15 mouse cellular contexts compared by ENCODE assay signal in the genomic region with DNA sequence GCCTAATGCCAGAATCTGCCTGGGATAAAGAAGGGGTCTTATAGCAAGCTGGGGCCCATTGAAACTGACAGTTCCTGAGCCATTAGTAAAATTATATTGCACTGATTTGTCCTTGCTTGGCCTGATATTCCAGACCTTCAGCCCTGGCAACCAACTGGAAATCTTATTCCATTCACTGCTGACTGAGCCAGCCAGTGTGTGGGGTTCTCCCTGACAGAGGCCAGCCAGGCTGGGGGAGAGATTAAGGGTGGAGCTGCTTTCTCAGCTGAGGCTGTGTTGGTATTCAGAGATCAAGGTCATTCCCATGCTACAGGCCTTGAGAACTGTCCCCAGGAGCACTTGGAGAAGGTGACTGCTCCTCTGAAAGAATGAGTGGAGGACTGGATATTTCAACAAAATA.
DNase-seq lines count a peak whose midpoint lies in the region; ATAC-seq and TF ChIP-seq lines count a peak whose summit lies in the region.
"Had no signal": no experiment of that assay in that cellular context is flagged by ENCODE, and none has a peak within 500 bp of the region (broad histone marks: within the 10 kb centered on the region; RNA-seq: fewer than 3 reads in every experiment).

No protein-coding gene starts in this region.

- peak; percentile 1 for DNase-seq in adrenal gland, postnatal 10 days
- DNase-seq in adrenal gland, adult 8-10 months, result no peak
- DNase-seq in lung, embryonic 14.5 days, result peak; percentile 18
- no peak for DNase-seq in lung, postnatal 0 days (ENCODE audit: low spot score)
- DNase-seq in heart, postnatal 0 days (ENCODE audit: low spot score), result peak; percentile 6
- no peak for DNase-seq in forebrain, embryonic 11.5 days (ENCODE audit: low spot score)
- DNase-seq in liver, embryonic 11.5 days (ENCODE audit: low spot score), result no peak
- DNase-seq: cerebellum, adult 8-10 months; kidney, adult 8-10 months; lung, adult 2 months had no signal

- H3K9ac ChIP-seq in lung, embryonic 14.5 days, result no peak overlapping the region
- H3K9ac ChIP-seq in lung, postnatal 0 days (replicated peaks; ENCODE audit: low read depth), result no peak overlapping the region
- no peak overlapping the region for H3K9ac ChIP-seq in heart, postnatal 0 days (replicated peaks; ENCODE audit: low read depth, low read length)
- no peak overlapping the region for H3K9ac ChIP-seq in forebrain, embryonic 11.5 days (ENCODE audit: low read length)
- H3K9ac ChIP-seq in liver, embryonic 11.5 days (ENCODE audit: low read depth, low read length), result no peak overlapping the region
- no peak overlapping the region for H3K9ac ChIP-seq in intestine, embryonic 15.5 days
- H3K9ac ChIP-seq: forebrain, embryonic 15.5 days; hindbrain, embryonic 14.5 days; limb, embryonic 15.5 days had no signal

- no peaks in the 10 kb centered on the region for H3K36me3 ChIP-seq in lung, embryonic 14.5 days (ENCODE audit: insufficient read depth)
- no peaks in the 10 kb centered on the region for H3K36me3 ChIP-seq in lung, postnatal 0 days (ENCODE audit: insufficient read depth, low read length)
- H3K36me3 ChIP-seq in heart, postnatal 0 days (replicated peaks; ENCODE audit: control insufficient read depth, insufficient read depth, low read length), result no peaks in the 10 kb centered on the region
- H3K36me3 ChIP-seq in forebrain, embryonic 11.5 days (ENCODE audit: control insufficient read depth, insufficient read depth, low read length), result no peaks in the 10 kb centered on the region
- no peaks in the 10 kb centered on the region for H3K36me3 ChIP-seq in liver, embryonic 11.5 days (ENCODE audit: control insufficient read depth, insufficient read depth, low read length)
- H3K36me3 ChIP-seq in intestine, embryonic 15.5 days, result no peaks in the 10 kb centered on the region
- H3K36me3 ChIP-seq: forebrain, embryonic 15.5 days; limb, embryonic 15.5 days had no signal

- no peaks in the 10 kb centered on the region for H3K27me3 ChIP-seq in lung, embryonic 14.5 days (ENCODE audit: insufficient read depth, low read length)
- no peaks in the 10 kb centered on the region for H3K27me3 ChIP-seq in lung, postnatal 0 days (replicated peaks; ENCODE audit: insufficient read depth, low read length)
- no peaks in the 10 kb centered on the region for H3K27me3 ChIP-seq in heart, postnatal 0 days (ENCODE audit: control insufficient read depth, insufficient read depth, low read length)
- H3K27me3 ChIP-seq in forebrain, embryonic 11.5 days (ENCODE audit: control insufficient read depth, insufficient read depth, low read length), result no peaks in the 10 kb centered on the region
- no peaks in the 10 kb centered on the region for H3K27me3 ChIP-seq in liver, embryonic 11.5 days (replicated peaks; ENCODE audit: control insufficient read depth, insufficient read depth, low read length)
- no peaks in the 10 kb centered on the region for H3K27me3 ChIP-seq in intestine, embryonic 15.5 days (replicated peaks)
- H3K27me3 ChIP-seq: forebrain, embryonic 15.5 days; megakaryocyte, embryonic 14.5 days had no signal

- ATAC-seq in lung, embryonic 14.5 days (ENCODE audit: insufficient read depth), result no peak
- ATAC-seq in lung, postnatal 0 days, result no peak
- 0 out of 2 replicates have a peak, but pooled peaks have one; percentile 51 for ATAC-seq in heart, postnatal 0 days (ENCODE audit: insufficient read depth, low read depth)
- no peak for ATAC-seq in forebrain, embryonic 11.5 days (replicated peaks; ENCODE audit: low FRiP score)
- no peak for ATAC-seq in liver, embryonic 11.5 days (replicated peaks; ENCODE audit: low FRiP score)
- ATAC-seq in intestine, embryonic 15.5 days, result no peak
- ATAC-seq: forebrain, embryonic 15.5 days had no signal

- no peak for TF ChIP-seq EP300 in lung, postnatal 0 days (IDR thresholded peaks at IDR 0.05)
- TF ChIP-seq EP300 in heart, postnatal 0 days (IDR thresholded peaks at IDR 0.05; ENCODE audit: low read depth), result no peak

- no peaks in the 10 kb centered on the region for H3K9me3 ChIP-seq in lung, embryonic 14.5 days (ENCODE audit: low read depth, low read length)
- no peaks in the 10 kb centered on the region for H3K9me3 ChIP-seq in lung, postnatal 0 days (ENCODE audit: low read length)
- H3K9me3 ChIP-seq in heart, postnatal 0 days (replicated peaks; ENCODE audit: control insufficient read depth, low read length), result no peaks in the 10 kb centered on the region
- H3K9me3 ChIP-seq in forebrain, embryonic 11.5 days (ENCODE audit: control insufficient read depth, low read length), result no peaks in the 10 kb centered on the region
- no peaks in the 10 kb centered on the region for H3K9me3 ChIP-seq in liver, embryonic 11.5 days (ENCODE audit: control insufficient read depth, low read length)
- H3K9me3 ChIP-seq in intestine, embryonic 15.5 days, result no peaks in the 10 kb centered on the region
- H3K9me3 ChIP-seq: forebrain, embryonic 15.5 days; limb, embryonic 15.5 days; megakaryocyte, embryonic 14.5 days had no signal

- no peak overlapping the region for H3K4me3 ChIP-seq in lung, embryonic 14.5 days (ENCODE audit: low read depth, low read length)
- H3K4me3 ChIP-seq in lung, postnatal 0 days (ENCODE audit: low read depth, low read length), result no peak overlapping the region
- no peak overlapping the region for H3K4me3 ChIP-seq in heart, postnatal 0 days (ENCODE audit: low read depth, low read length)
- no peak overlapping the region for H3K4me3 ChIP-seq in forebrain, embryonic 11.5 days (ENCODE audit: low read depth, low read length)
- H3K4me3 ChIP-seq in liver, embryonic 11.5 days (ENCODE audit: low read depth, low read length), result no peak overlapping the region
- no peak overlapping the region for H3K4me3 ChIP-seq in intestine, embryonic 15.5 days (replicated peaks)
- H3K4me3 ChIP-seq: forebrain, embryonic 15.5 days; limb, embryonic 15.5 days; megakaryocyte, embryonic 14.5 days had no signal

- no peak overlapping the region for H3K4me2 ChIP-seq in lung, embryonic 14.5 days
- no peak overlapping the region for H3K4me2 ChIP-seq in lung, postnatal 0 days (replicated peaks; ENCODE audit: low read depth, low read length)
- H3K4me2 ChIP-seq in heart, postnatal 0 days (ENCODE audit: low read depth, low read length), result no peak overlapping the region
- H3K4me2 ChIP-seq in forebrain, embryonic 11.5 days (ENCODE audit: low read depth, low read length, severe bottlenecking), result no peak overlapping the region
- no peak overlapping the region for H3K4me2 ChIP-seq in liver, embryonic 11.5 days
- no peak overlapping the region for H3K4me2 ChIP-seq in intestine, embryonic 15.5 days (replicated peaks)
- H3K4me2 ChIP-seq: forebrain, embryonic 15.5 days; hindbrain, embryonic 14.5 days; limb, embryonic 15.5 days had no signal

- no peak overlapping the region for H3K27ac ChIP-seq in lung, embryonic 14.5 days (ENCODE audit: low read depth)
- no peak overlapping the region for H3K27ac ChIP-seq in lung, postnatal 0 days (ENCODE audit: low read length)
- H3K27ac ChIP-seq in heart, postnatal 0 days (ENCODE audit: low read depth), result no peak overlapping the region
- H3K27ac ChIP-seq in forebrain, embryonic 11.5 days (ENCODE audit: low read depth, low read length), result no peak overlapping the region
- H3K27ac ChIP-seq in liver, embryonic 11.5 days (ENCODE audit: low read depth, low read length), result no peak overlapping the region
- no peak overlapping the region for H3K27ac ChIP-seq in intestine, embryonic 15.5 days
- H3K27ac ChIP-seq: forebrain, embryonic 15.5 days; hindbrain, embryonic 14.5 days; limb, embryonic 15.5 days had no signal

- no peaks in the 10 kb centered on the region for H3K4me1 ChIP-seq in lung, embryonic 14.5 days (ENCODE audit: insufficient read depth)
- H3K4me1 ChIP-seq in lung, postnatal 0 days (ENCODE audit: insufficient read depth, low read depth, low read length), result no peaks in the 10 kb centered on the region
- no peaks in the 10 kb centered on the region for H3K4me1 ChIP-seq in heart, postnatal 0 days (ENCODE audit: control insufficient read depth, insufficient read depth)
- H3K4me1 ChIP-seq in forebrain, embryonic 11.5 days (replicated peaks; ENCODE audit: control insufficient read depth, insufficient read depth, low read length), result no peaks in the 10 kb centered on the region
- no peaks in the 10 kb centered on the region for H3K4me1 ChIP-seq in liver, embryonic 11.5 days (replicated peaks; ENCODE audit: control insufficient read depth, insufficient read depth, low read length)
- H3K4me1 ChIP-seq in intestine, embryonic 15.5 days (replicated peaks), result no peaks in the 10 kb centered on the region
- H3K4me1 ChIP-seq: forebrain, embryonic 15.5 days; limb, embryonic 15.5 days; megakaryocyte, embryonic 14.5 days had no signal

- TF ChIP-seq CTCF in lung, embryonic 14.5 days (IDR thresholded peaks at IDR 0.05; ENCODE audit: low read depth), result no peak
- no peak for TF ChIP-seq CTCF in lung, postnatal 0 days (IDR thresholded peaks at IDR 0.05)
- no peak for TF ChIP-seq CTCF in heart, postnatal 0 days (IDR thresholded peaks at IDR 0.05; ENCODE audit: low read depth)

Comparison
In these comparisons a context has a peak if more than half of its experiments do, and no peak if none do; other contexts are left out.
1. DNase-seq: peak in adrenal gland, postnatal 10 days (single experiment), lung, embryonic 14.5 days (single experiment) and heart, postnatal 0 days (single experiment); none in adrenal gland, adult 8-10 months (single experiment), lung, postnatal 0 days (single experiment), forebrain, embryonic 11.5 days (single experiment) and liver, embryonic 11.5 days (single experiment).